ENCODE assay signal across 10 mouse cellular contexts in genomic region chr10:97078022-97078473, GRCm38 (mm10).
DNase-seq lines count a peak whose midpoint lies in the region; ATAC-seq and TF ChIP-seq lines count a peak whose summit lies in the region.
"Had no signal": no experiment of that assay in that cellular context is flagged by ENCODE, and none has a peak within 500 bp of the region (broad histone marks: within the 10 kb centered on the region; RNA-seq: fewer than 3 reads in every experiment).

No protein-coding gene starts in this region.

- H3K36me3 ChIP-seq in kidney, postnatal 0 days (ENCODE audit: insufficient read depth, low read length): no peaks in the 10 kb centered on the region
- no peaks in the 10 kb centered on the region for H3K36me3 ChIP-seq in stomach, embryonic 14.5 days (ENCODE audit: control insufficient read depth, insufficient read depth, low read length)

- DNase-seq in kidney, postnatal 0 days (ENCODE audit: low spot score): peak; percentile 61
- DNase-seq in kidney, adult 8-10 months: no peak
- peak; percentile 20 to 32 for DNase-seq in frontal cortex, postnatal 25 days (ENCODE audit: low spot score in 2 of 2)
- peak; percentile 64 to 70 for DNase-seq in left cerebral cortex, postnatal 10 days (ENCODE audit: extremely low spot score in 1 of 2, low spot score in 2 of 2)
- DNase-seq in ovary, postnatal 36 days (ENCODE audit: low spot score): no peak
- DNase-seq in lung, adult 2 months: no peak
- DNase-seq in thymus, postnatal 25 days: no peak
- DNase-seq: lung, postnatal 4 days had no signal

- H3K27ac ChIP-seq in kidney, postnatal 0 days: no peak overlapping the region
- no peak overlapping the region; the same call in 1 of the 2 replicates for H3K27ac ChIP-seq in stomach, embryonic 14.5 days (ENCODE audit: low read length)

- no peak for TF ChIP-seq POLR2A in lung, adult 2 months (IDR thresholded peaks at IDR 0.05; ENCODE audit: borderline replicate concordance, extremely low read depth, low read depth, low read length)

- no peaks in the 10 kb centered on the region for H3K9me3 ChIP-seq in kidney, postnatal 0 days (replicated peaks; ENCODE audit: low read length)
- H3K9me3 ChIP-seq in stomach, embryonic 14.5 days (ENCODE audit: control insufficient read depth, low read depth, low read length): no peaks in the 10 kb centered on the region

- H3K4me1 ChIP-seq in kidney, postnatal 0 days (replicated peaks; ENCODE audit: insufficient read depth, low read length): no peaks in the 10 kb centered on the region
- H3K4me1 ChIP-seq in stomach, embryonic 14.5 days (ENCODE audit: control insufficient read depth, insufficient read depth, low read length): no peaks in the 10 kb centered on the region
- H3K4me1 ChIP-seq in lung, adult 2 months (ENCODE audit: control insufficient read depth, insufficient read depth, low read length): no peaks in the 10 kb centered on the region

- TF ChIP-seq CTCF in kidney, postnatal 0 days (IDR thresholded peaks at IDR 0.05; ENCODE audit: low read depth): no peak
- TF ChIP-seq CTCF in lung, adult 2 months (IDR thresholded peaks at IDR 0.05; ENCODE audit: insufficient read depth, low read length): no peak

- 59% methylated on average over 5 of the region's 5 CpGs for WGBS in kidney, postnatal 0 days
- 60% methylated on average over 5 of the region's 5 CpGs for WGBS in stomach, embryonic 14.5 days
- 69% methylated on average over 5 of the region's 5 CpGs for WGBS in lung, adult 2 months

- H3K9ac ChIP-seq in kidney, postnatal 0 days (ENCODE audit: low read depth, low read length): no peak overlapping the region
- no peak overlapping the region for H3K9ac ChIP-seq in stomach, embryonic 14.5 days (replicated peaks; ENCODE audit: low read depth, low read length)

- intact Hi-C loops in left cerebral cortex, postnatal 10 days (cut with DNase I): no loop called here

- no peak overlapping the region for H3K4me2 ChIP-seq in kidney, postnatal 0 days (ENCODE audit: low read length)
- no peak overlapping the region for H3K4me2 ChIP-seq in stomach, embryonic 14.5 days (replicated peaks; ENCODE audit: low read depth, low read length)

- no peak for ATAC-seq in kidney, postnatal 0 days (replicated peaks; ENCODE audit: low FRiP score, low read depth)
- ATAC-seq in stomach, embryonic 14.5 days (ENCODE audit: insufficient number of reproducible peaks, insufficient read depth, low FRiP score, low read depth): 0 out of 2 replicates have a peak, but pooled peaks have one; percentile 23

- no peaks in the 10 kb centered on the region for H3K27me3 ChIP-seq in kidney, postnatal 0 days (ENCODE audit: insufficient read depth, low read length)
- H3K27me3 ChIP-seq in stomach, embryonic 14.5 days (ENCODE audit: control insufficient read depth, insufficient read depth, low read length): no peaks in the 10 kb centered on the region

- H3K4me3 ChIP-seq in kidney, postnatal 0 days (replicated peaks; ENCODE audit: low read depth, low read length): no peak overlapping the region
- no peak overlapping the region for H3K4me3 ChIP-seq in stomach, embryonic 14.5 days (ENCODE audit: low read depth, low read length)
- H3K4me3 ChIP-seq in lung, adult 2 months (replicated peaks; ENCODE audit: extremely low read depth, low read depth, low read length): no peak overlapping the region
- H3K4me3 ChIP-seq: myocyte had no signal

Comparison
In these comparisons a context has a peak if more than half of its experiments do, and no peak if none do; other contexts are left out.
1. DNase-seq: peak in kidney, postnatal 0 days (single experiment), frontal cortex, postnatal 25 days (2 of 2) and left cerebral cortex, postnatal 10 days (2 of 2); none in kidney, adult 8-10 months (0 of 2), ovary, postnatal 36 days (single experiment), lung, adult 2 months (single experiment) and thymus, postnatal 25 days (single experiment).